Mouse (Mus musculus) limb, embryonic 12.5 days (tissue): Measurements from ENCODE around the gene 1700057G04Rik. TPM values are rescaled to one million over a fixed set of nuclear protein-coding genes. Genes with fewer than 3 reads are reported as not detected.

Experiments
- ATAC-seq: fragments of 200-750 bp; cut with Nextera tagmentation; 2 replicates; pipeline ENCODE4 v1.8.0; 2017; ENCODE audit warnings: low read depth, moderate TSS enrichment; ENCODE audit not compliant: insufficient number of reproducible peaks, insufficient read depth, low FRiP score, low TSS enrichment
- H3K27ac ChIP-seq: fragments of 300-500 bp; sonication (generic); 2 replicates; pipeline ENCODE4 v1.5.1; 2016; ENCODE audit warnings: mild to moderate bottlenecking, moderate library complexity
- H3K27me3 ChIP-seq: fragments of 300-500 bp; sonication (generic); 2 replicates; pipeline ENCODE4 v1.6.1; 2016; ENCODE audit warnings: mild to moderate bottlenecking, moderate library complexity
- H3K36me3 ChIP-seq: fragments of 300-500 bp; sonication (generic); 2 replicates; pipeline ENCODE4 v1.6.1; 2016; ENCODE audit warnings: mild to moderate bottlenecking, moderate library complexity
- H3K4me1 ChIP-seq: fragments of 300-500 bp; sonication (generic); replicated peaks from 2 replicates; pipeline ENCODE4 v1.6.1; 2016
- H3K4me2 ChIP-seq: fragments of 300-500 bp; sonication (generic); 2 replicates; pipeline ENCODE4 v1.6.1; 2016; ENCODE audit warnings: mild to moderate bottlenecking, moderate library complexity
- H3K4me3 ChIP-seq: fragments of 300-500 bp; sonication (generic); replicated peaks from 2 replicates; pipeline ENCODE4 v1.5.1; 2016; ENCODE audit warnings: mild to moderate bottlenecking
- H3K9ac ChIP-seq: fragments of 300-500 bp; sonication (generic); replicated peaks from 2 replicates; pipeline ENCODE4 v1.6.1; 2016; ENCODE audit warnings: mild to moderate bottlenecking, moderate library complexity
- H3K9me3 ChIP-seq: fragments of 300-500 bp; sonication (generic); 2 replicates; pipeline ENCODE4 v1.6.1; 2016; ENCODE audit warnings: mild to moderate bottlenecking, moderate library complexity
- WGBS: fragments of 180-500 bp; shearing (Covaris S2); methylation state at CpG from one replicate; pipeline ENCODE4 v1.1.7; 2016; 5-methylcytosine and 5-hydroxymethylcytosine counted together
- microRNA-seq: library from miRNA; unstranded; fragments of <30 nt; microRNA quantifications from one replicate; pipeline ENCODE4, GENCODE M21; 2017
- polyA plus RNA-seq: library from polyadenylated mRNA; unstranded; fragments of >200 nt; fragmentation: Nextera tagmentation; extraction: Ambion mirVana; gene quantifications from 2 replicates; pipeline ENCODE4 v1.2.1, GENCODE M21; 2016

Gene 1700057G04Rik
- polyA plus RNA-seq, 1 experiment from 2014 or later, result not detected

GRCm38 (mm10) chr9:92387404-92387803, 78.2 kb downstream of the 1700057G04Rik start:
- Histone ChIP-seq H3K36me3 (no peaks in the 10 kb centered on the region), H3K9ac (no peak overlapping the region), H3K4me2 (no peak overlapping the region), H3K4me1 (no peaks in the 10 kb centered on the region), H3K27ac (no peak overlapping the region), H3K4me3 (no peak overlapping the region), H3K27me3 (no peaks in the 10 kb centered on the region), H3K9me3 (no peaks in the 10 kb centered on the region)
- WGBS, result 92% methylated on average over 1 of the region's 1 CpGs
- ATAC-seq, result no peak

GRCm38 (mm10) chr9:92402628-92403027, 93.5 kb downstream of the 1700057G04Rik start:
- Histone ChIP-seq H3K4me3 (no peak overlapping the region), H3K36me3 (no peaks in the 10 kb centered on the region), H3K9ac (no peak overlapping the region), H3K27me3 (no peaks in the 10 kb centered on the region), H3K27ac (no peak overlapping the region), H3K9me3 (peaks cover 7% of the 10 kb centered on the region; the same call in 1 of the 2 replicates), H3K4me1 (no peaks in the 10 kb centered on the region), H3K4me2 (no peak overlapping the region)
- no peak for ATAC-seq
- 89% methylated on average over 5 of the region's 5 CpGs for WGBS

Small RNA genes within 50 kb of the gene (microRNA-seq; reads per million reads assigned to microRNA genes)
- gene Mir6386, result not detected

Other genes with a start within 250 kb of the 1700057G04Rik start
- gene Plscr5, start 116.4 kb upstream of the 1700057G04Rik start, polyA plus RNA-seq, result not detected in 2 replicates
- gene Plscr1, start 59.6 kb upstream of the 1700057G04Rik start, polyA plus RNA-seq, result 27.1 and 27.2 TPM in 2 replicates
- 0.52 and 0.73 TPM in 2 replicates for gene Plscr2, start 33.8 kb upstream of the 1700057G04Rik start, polyA plus RNA-seq
- gene Plscr4, start 148.0 kb downstream of the 1700057G04Rik start, polyA plus RNA-seq, result 1.2 and 1.6 TPM in 2 replicates
- gene Plod2, start 232.8 kb downstream of the 1700057G04Rik start, polyA plus RNA-seq, result 51.5 and 52.2 TPM in 2 replicates